Mouse (Mus musculus): ENCODE results near the gene Slc41a3.

The Slc41a3 gene

GRCm38 (mm10) chr6:90604533-90605297 lies at the start of gene Slc41a3:
Gene Slc41a3, plus strand, starts transcription at chr6:90604725.
- peak; percentile 73 to 77 for DNase-seq

GRCm38 (mm10) chr6:90556534-90557058 lies 47.9 kb upstream of the Slc41a3 start:
- DNase-seq, result no peak

GRCm38 (mm10) chr6:90557077-90557476 lies 47.4 kb upstream of the Slc41a3 start:
- no peak for DNase-seq

- DNase-seq, result no peak
Observed at GRCm38 (mm10) chr6:90557829-90558693, 46.5 kb upstream of the Slc41a3 start.

- no peak for DNase-seq
Observed at GRCm38 (mm10) chr6:90560390-90561058, 44.0 kb upstream of the Slc41a3 start.

GRCm38 (mm10) chr6:90561234-90561781 lies 43.2 kb upstream of the Slc41a3 start:
- DNase-seq, result no peak

- no peak for DNase-seq
Observed at GRCm38 (mm10) chr6:90564240-90564639, 40.3 kb upstream of the Slc41a3 start.

GRCm38 (mm10) chr6:90565357-90566215 lies 38.9 kb upstream of the Slc41a3 start:
- DNase-seq, result no peak

GRCm38 (mm10) chr6:90567486-90567885 lies 37.0 kb upstream of the Slc41a3 start:
- no peak for DNase-seq

- DNase-seq, result no peak
Observed at GRCm38 (mm10) chr6:90567928-90568327, 36.6 kb upstream of the Slc41a3 start.

- no peak for DNase-seq
Observed at GRCm38 (mm10) chr6:90568721-90569120, 35.8 kb upstream of the Slc41a3 start.

GRCm38 (mm10) chr6:90569736-90570383 lies 34.7 kb upstream of the Slc41a3 start:
- no peak for DNase-seq

- DNase-seq, result no peak
Observed at GRCm38 (mm10) chr6:90570392-90570791, 34.1 kb upstream of the Slc41a3 start.

GRCm38 (mm10) chr6:90575261-90575715 lies 29.2 kb upstream of the Slc41a3 start:
- peak in 1 of 2 experiments; percentile 20 for DNase-seq

GRCm38 (mm10) chr6:90578174-90578573 lies 26.4 kb upstream of the Slc41a3 start:
- DNase-seq, result no peak

GRCm38 (mm10) chr6:90582331-90582730 lies 22.2 kb upstream of the Slc41a3 start:
- DNase-seq, result no peak

- DNase-seq, result no peak
Observed at GRCm38 (mm10) chr6:90588113-90588512, 16.4 kb upstream of the Slc41a3 start.

GRCm38 (mm10) chr6:90590707-90591106 lies 13.8 kb upstream of the Slc41a3 start:
- DNase-seq, result no peak

GRCm38 (mm10) chr6:90594972-90595371 lies 9.6 kb upstream of the Slc41a3 start:
- no peak for DNase-seq

GRCm38 (mm10) chr6:90597060-90597459 lies 7.5 kb upstream of the Slc41a3 start:
- DNase-seq, result no peak

- no peak for DNase-seq
Observed at GRCm38 (mm10) chr6:90597592-90597991, 6.9 kb upstream of the Slc41a3 start.

All from thymus, adult 18-20 months (tissue).